Mouse (Mus musculus) kidney, embryonic 14.5 days (tissue): ENCODE measurements around the gene Grrp1. TPM values are rescaled to one million over a fixed set of nuclear protein-coding genes. Genes with fewer than 3 reads are reported as not detected.
"Not testable (repeated sequence)": the region's sequence is repeated elsewhere in the genome, so short reads cannot be mapped to it uniquely, and the experiment has no call there.

Experiments
- ATAC-seq: fragments of 200-750 bp; cut with Nextera tagmentation; 2 replicates; pipeline ENCODE4 v1.8.0; 2017; ENCODE audit warnings: moderate number of reproducible peaks, mild to moderate bottlenecking, moderate TSS enrichment, moderate library complexity; ENCODE audit not compliant: low FRiP score, low TSS enrichment
- H3K27ac ChIP-seq: fragments of 300-500 bp; sonication (generic); 2 replicates; pipeline ENCODE4 v1.5.1; 2014; ENCODE audit warnings: low read depth, mild to moderate bottlenecking, low read length, moderate library complexity, mixed read lengths
- H3K27me3 ChIP-seq: fragments of 300-500 bp; sonication (generic); 2 replicates; pipeline ENCODE4 v1.6.1; 2014; ENCODE audit warnings: mild to moderate bottlenecking, low read length; ENCODE audit not compliant: control insufficient read depth, insufficient read depth
- H3K36me3 ChIP-seq: fragments of 300-500 bp; sonication (generic); 2 replicates; pipeline ENCODE4 v1.6.1; 2014; ENCODE audit warnings: low read length, mixed read lengths; ENCODE audit not compliant: control insufficient read depth, insufficient read depth
- H3K4me1 ChIP-seq: fragments of 300-500 bp; sonication (generic); 2 replicates; pipeline ENCODE4 v1.6.1; 2014; ENCODE audit warnings: low read length, mixed read lengths; ENCODE audit not compliant: control insufficient read depth, insufficient read depth
- H3K4me2 ChIP-seq: fragments of 300-500 bp; sonication (generic); replicated peaks from 2 replicates; pipeline ENCODE4 v1.6.1; 2014; ENCODE audit warnings: low read depth, mild to moderate bottlenecking, low read length
- H3K4me3 ChIP-seq: fragments of 300-500 bp; sonication (generic); 2 replicates; pipeline ENCODE4 v1.5.1; 2014; ENCODE audit warnings: mild to moderate bottlenecking, low read length
- H3K9ac ChIP-seq: fragments of 300-500 bp; sonication (generic); 2 replicates; pipeline ENCODE4 v1.6.1; 2014; ENCODE audit warnings: low read depth, mild to moderate bottlenecking, low read length, moderate library complexity
- H3K9me3 ChIP-seq: fragments of 300-500 bp; sonication (generic); 2 replicates; pipeline ENCODE4 v1.6.1; 2016; ENCODE audit warnings: low read length; ENCODE audit not compliant: control insufficient read depth
- WGBS: fragments of 180-500 bp; shearing (Covaris S2); extraction: QIAGEN DNeasy Blood & Tissue Kit; methylation state at CpG from one replicate; pipeline ENCODE4 v1.1.7; 2014; 5-methylcytosine and 5-hydroxymethylcytosine counted together
- polyA plus RNA-seq: library from polyadenylated mRNA; unstranded; fragments of >200 nt; fragmentation: Nextera tagmentation; extraction: Ambion mirVana; gene quantifications from 2 replicates; pipeline ENCODE4 v1.2.1, GENCODE M21; 2014

Grrp1 gene
- polyA plus RNA-seq, 1 experiment from 2014 or later = 9.2 TPM

DNA sequence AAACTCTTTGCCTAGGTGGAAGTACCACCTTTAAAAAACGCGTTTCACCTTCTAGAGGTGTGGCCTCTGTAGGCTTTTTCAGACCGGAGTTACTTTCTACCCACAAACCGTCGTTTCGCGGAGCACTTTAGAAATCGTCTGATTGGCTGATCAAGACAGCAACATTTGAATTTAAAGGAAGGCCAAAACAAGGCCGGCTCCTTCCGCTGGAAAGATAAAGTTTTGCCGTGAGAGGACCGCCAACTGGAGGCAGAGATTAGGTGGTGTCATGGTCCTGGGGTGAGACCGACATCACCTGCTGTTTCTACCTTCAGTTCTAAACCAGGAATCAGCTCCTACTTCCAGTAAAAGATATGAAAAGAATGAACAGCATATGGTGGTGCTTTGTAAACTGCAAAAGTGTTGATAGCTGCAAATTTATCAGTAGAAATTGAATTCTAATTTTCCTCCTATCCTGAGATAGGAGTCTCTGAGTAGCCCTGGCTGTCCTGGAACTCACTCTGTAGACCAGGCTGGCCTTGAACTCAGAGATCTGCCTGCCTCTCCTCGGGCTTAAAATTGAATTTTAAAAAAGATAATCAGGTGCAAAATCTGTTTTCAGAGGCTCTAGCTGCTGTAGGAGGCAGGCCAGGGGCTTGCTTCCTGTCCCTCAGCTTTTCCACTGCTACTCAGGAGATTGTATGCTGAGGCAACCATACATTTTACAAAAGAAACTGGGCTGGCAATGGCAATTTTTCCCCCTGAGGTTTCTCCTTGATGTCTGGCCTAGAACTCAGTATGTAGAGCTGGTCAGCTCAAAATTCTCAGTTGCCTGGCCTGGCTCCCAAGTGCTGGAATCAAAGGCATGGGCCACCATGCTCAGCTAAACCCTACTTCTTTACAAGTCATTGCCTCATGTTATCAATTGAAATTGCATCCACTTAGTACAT is 19.8 kb upstream of the Grrp1 start:
- peaks cover 5% of the 10 kb centered on the region; the same call in 1 of the 2 replicates for H3K4me1 ChIP-seq
- WGBS = 4% methylated on average over 14 of the region's 14 CpGs
- peak overlapping the region; percentile 32 for H3K4me2 ChIP-seq
- no peaks in the 10 kb centered on the region for H3K27me3 ChIP-seq
- ATAC-seq = no peak
- peak overlapping the region; percentile 11; the same call in 1 of the 2 replicates for H3K4me3 ChIP-seq
- peaks cover 25% of the 10 kb centered on the region for H3K36me3 ChIP-seq
- H3K27ac ChIP-seq = no peak overlapping the region; the same call in 1 of the 2 replicates
- H3K9ac ChIP-seq = no peak overlapping the region
- H3K9me3 ChIP-seq = no peaks in the 10 kb centered on the region

GRCm38 (mm10) chr4:134272731-134273416 is 19.0 kb upstream of the Grrp1 start:
- no peak for ATAC-seq
- H3K27ac ChIP-seq = no peak overlapping the region
- H3K4me1 ChIP-seq = peaks cover 5% of the 10 kb centered on the region; the same call in 1 of the 2 replicates
- 17% methylated on average over 13 of the region's 13 CpGs for WGBS
- H3K4me2 ChIP-seq = peak overlapping the region; percentile 32
- peak overlapping the region; percentile 11; the same call in 1 of the 2 replicates for H3K4me3 ChIP-seq
- no peak overlapping the region for H3K9ac ChIP-seq
- H3K27me3 ChIP-seq = no peaks in the 10 kb centered on the region
- peaks cover 18% of the 10 kb centered on the region for H3K36me3 ChIP-seq
- no peaks in the 10 kb centered on the region for H3K9me3 ChIP-seq

GRCm38 (mm10) chr4:134271979-134272378 is 18.1 kb upstream of the Grrp1 start:
- H3K27me3 ChIP-seq = no peaks in the 10 kb centered on the region

GRCm38 (mm10) chr4:134269622-134270021 is 15.7 kb upstream of the Grrp1 start:
- not testable (repeated sequence) for ATAC-seq, H3K27me3 ChIP-seq, H3K4me3 ChIP-seq, H3K9ac ChIP-seq, H3K4me1 ChIP-seq, H3K9me3 ChIP-seq, H3K36me3 ChIP-seq, H3K27ac ChIP-seq, H3K4me2 ChIP-seq

More at GRCm38 (mm10) chr4:134271979-134272378, 18.1 kb upstream of the Grrp1 start:
- peaks cover 11% of the 10 kb centered on the region for H3K36me3 ChIP-seq
- H3K4me2 ChIP-seq = no peak overlapping the region
- H3K4me1 ChIP-seq = peaks cover 5% of the 10 kb centered on the region; the same call in 1 of the 2 replicates
- no peak overlapping the region for H3K9ac ChIP-seq
- no peak for ATAC-seq
- 86% methylated on average over 7 of the region's 7 CpGs for WGBS
- H3K9me3 ChIP-seq = no peaks in the 10 kb centered on the region
- H3K4me3 ChIP-seq = no peak overlapping the region
- no peak overlapping the region for H3K27ac ChIP-seq

GRCm38 (mm10) chr4:134268102-134268655 is 14.3 kb upstream of the Grrp1 start:
- ATAC-seq = no peak
- Histone ChIP-seq H3K27ac (no peak overlapping the region), H3K36me3 (no peaks in the 10 kb centered on the region), H3K9ac (no peak overlapping the region), H3K9me3 (no peaks in the 10 kb centered on the region), H3K27me3 (no peaks in the 10 kb centered on the region), H3K4me1 (peaks cover 5% of the 10 kb centered on the region; the same call in 1 of the 2 replicates), H3K4me3 (no peak overlapping the region), H3K4me2 (no peak overlapping the region)
- WGBS = 84% methylated on average over 19 of the region's 19 CpGs

DNA sequence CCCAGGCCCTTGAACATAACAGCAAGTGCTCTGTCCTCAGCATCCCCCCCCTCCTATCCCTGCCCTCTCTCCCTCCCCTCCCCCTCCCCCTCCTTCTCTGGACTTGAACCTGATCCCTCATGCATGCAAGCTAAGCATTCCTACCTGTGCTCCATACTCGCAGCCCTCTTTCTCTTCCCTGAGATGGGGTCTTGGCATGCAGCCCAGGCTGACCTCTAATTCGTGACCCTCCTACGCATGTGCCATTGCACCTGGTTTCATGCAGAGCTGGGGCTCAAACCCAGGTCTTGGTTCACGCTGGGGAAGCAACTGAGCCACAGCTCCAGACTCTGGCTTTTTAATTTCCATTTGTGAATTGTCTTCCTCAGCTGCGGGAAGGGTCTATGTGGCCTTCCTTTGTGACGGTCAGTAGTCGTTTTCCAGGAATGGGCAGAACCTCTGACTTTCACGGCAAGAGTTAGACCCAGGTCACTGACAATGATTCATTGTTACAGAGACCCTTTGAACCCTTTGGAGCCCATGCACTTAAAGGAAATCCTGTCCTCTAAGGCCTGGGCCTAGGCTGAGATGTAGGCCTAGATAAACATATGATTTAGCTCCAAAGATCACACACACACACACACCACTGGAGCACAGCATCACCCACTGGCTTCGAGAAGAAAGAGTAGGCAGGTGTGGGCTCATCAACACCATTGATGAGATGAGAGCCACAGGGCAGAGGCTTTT is 12.1 kb upstream of the Grrp1 start:
- H3K9me3 ChIP-seq = no peaks in the 10 kb centered on the region
- H3K4me1 ChIP-seq = no peaks in the 10 kb centered on the region
- 32% methylated on average over 9 of the region's 9 CpGs for WGBS
- no peak overlapping the region for H3K9ac ChIP-seq
- no peak overlapping the region for H3K4me3 ChIP-seq
- H3K27me3 ChIP-seq = no peaks in the 10 kb centered on the region
- no peak for ATAC-seq
- no peak overlapping the region for H3K27ac ChIP-seq
- no peaks in the 10 kb centered on the region for H3K36me3 ChIP-seq
- H3K4me2 ChIP-seq = no peak overlapping the region

DNA sequence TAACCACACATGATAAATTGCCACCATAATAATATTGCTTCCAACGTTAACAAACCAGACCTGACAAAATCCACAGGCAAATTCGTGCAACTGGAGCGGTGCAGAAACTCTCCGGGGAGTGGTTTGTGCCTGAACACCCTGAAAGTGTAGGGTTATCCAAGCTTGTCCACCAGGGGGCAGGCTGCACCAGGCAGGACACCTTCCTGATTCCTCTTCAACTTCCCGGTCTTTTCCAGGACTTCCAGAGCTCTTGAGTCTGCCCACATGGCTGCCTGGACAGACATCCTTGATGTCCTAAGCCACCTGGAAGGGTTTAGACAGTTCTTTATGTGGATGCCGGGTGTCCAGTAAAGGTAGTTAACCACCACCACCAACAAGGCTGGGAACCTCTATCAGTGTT is 9.3 kb upstream of the Grrp1 start:
- 0 out of 2 replicates have a peak, but pooled peaks cover 3% of the 10 kb centered on the region for H3K4me1 ChIP-seq
- H3K4me3 ChIP-seq = no peak overlapping the region
- no peak overlapping the region for H3K9ac ChIP-seq
- H3K9me3 ChIP-seq = no peaks in the 10 kb centered on the region
- H3K36me3 ChIP-seq = no peaks in the 10 kb centered on the region
- no peak for ATAC-seq
- H3K27me3 ChIP-seq = no peaks in the 10 kb centered on the region
- H3K27ac ChIP-seq = no peak overlapping the region
- H3K4me2 ChIP-seq = no peak overlapping the region
- 37% methylated on average over 6 of the region's 6 CpGs for WGBS

- 49% methylated on average over 11 of the region's 11 CpGs for WGBS
- no peak overlapping the region for H3K27ac ChIP-seq
- peaks cover 24% of the 10 kb centered on the region for H3K4me1 ChIP-seq
- no peak overlapping the region for H3K9ac ChIP-seq
- H3K36me3 ChIP-seq = no peaks in the 10 kb centered on the region
- H3K27me3 ChIP-seq = peaks cover 5% of the 10 kb centered on the region; the same call in 1 of the 2 replicates
- no peak overlapping the region for H3K4me2 ChIP-seq
- no peak for ATAC-seq
- no peaks in the 10 kb centered on the region for H3K9me3 ChIP-seq
- H3K4me3 ChIP-seq = no peak overlapping the region
Measured at GRCm38 (mm10) chr4:134258354-134258753, 4.4 kb upstream of the Grrp1 start.
